Comparison of ENCODE assay signal across 11 mouse cellular contexts in the genomic region with DNA sequence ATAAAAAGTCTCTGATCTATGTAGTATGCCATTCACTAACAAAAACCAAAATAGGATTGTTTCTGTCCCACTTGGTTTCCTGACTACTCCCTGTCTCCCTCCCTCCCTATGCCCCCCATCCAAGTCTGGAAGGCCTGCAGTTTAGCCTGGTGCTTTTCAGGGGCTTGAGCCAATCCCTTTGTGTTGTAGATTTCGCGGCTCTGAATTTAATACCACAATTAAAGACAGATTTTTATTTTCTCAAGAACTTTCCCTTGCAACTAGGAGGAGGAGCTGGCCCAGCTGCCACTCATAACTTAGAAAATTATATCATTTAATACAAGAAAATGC.
DNase-seq lines count a peak whose midpoint lies in the region; ATAC-seq and TF ChIP-seq lines count a peak whose summit lies in the region.
"Had no signal": no experiment of that assay in that cellular context is flagged by ENCODE, and none has a peak within 500 bp of the region (broad histone marks: within the 10 kb centered on the region; RNA-seq: fewer than 3 reads in every experiment).

No protein-coding gene starts in this region.

- no peaks in the 10 kb centered on the region for H3K9me3 ChIP-seq in liver, postnatal 0 days (ENCODE audit: low read length)
- H3K9me3 ChIP-seq in liver, embryonic 12.5 days (replicated peaks) = no peaks in the 10 kb centered on the region
- no peaks in the 10 kb centered on the region for H3K9me3 ChIP-seq in forebrain, embryonic 12.5 days
- no peaks in the 10 kb centered on the region for H3K9me3 ChIP-seq in hindbrain, embryonic 16.5 days (ENCODE audit: control insufficient read depth, low read length)
- H3K9me3 ChIP-seq in midbrain, embryonic 15.5 days = no peaks in the 10 kb centered on the region

- no peaks in the 10 kb centered on the region for H3K36me3 ChIP-seq in liver, postnatal 0 days (replicated peaks; ENCODE audit: insufficient read depth, low read length)
- H3K36me3 ChIP-seq in liver, embryonic 12.5 days = no peaks in the 10 kb centered on the region
- no peaks in the 10 kb centered on the region for H3K36me3 ChIP-seq in forebrain, embryonic 12.5 days (replicated peaks)
- H3K36me3 ChIP-seq in hindbrain, embryonic 16.5 days (ENCODE audit: control insufficient read depth, insufficient read depth, low read length) = no peaks in the 10 kb centered on the region
- H3K36me3 ChIP-seq in midbrain, embryonic 15.5 days (replicated peaks) = no peaks in the 10 kb centered on the region

- H3K4me2 ChIP-seq in liver, postnatal 0 days (ENCODE audit: low read depth, low read length) = no peak overlapping the region
- no peak overlapping the region for H3K4me2 ChIP-seq in liver, embryonic 12.5 days
- H3K4me2 ChIP-seq in forebrain, embryonic 12.5 days = 0 out of 2 replicates have a peak overlapping the region, but pooled peaks have one; percentile 8
- no peak overlapping the region for H3K4me2 ChIP-seq in hindbrain, embryonic 16.5 days (ENCODE audit: low read length)
- H3K4me2 ChIP-seq in midbrain, embryonic 15.5 days = peak overlapping the region; percentile 50

- ATAC-seq in liver, postnatal 0 days = no peak
- no peak for ATAC-seq in liver, embryonic 12.5 days
- no peak for ATAC-seq in forebrain, embryonic 12.5 days (ENCODE audit: low FRiP score)
- ATAC-seq in hindbrain, embryonic 16.5 days = no peak
- ATAC-seq in midbrain, embryonic 15.5 days (replicated peaks) = no peak; the same call in 1 of the 2 replicates

- 79% methylated on average over 2 of the region's 2 CpGs for WGBS in liver, postnatal 0 days (ENCODE audit: insufficient replicate concordance)
- WGBS in liver, embryonic 12.5 days (ENCODE audit: insufficient replicate concordance) = 83% methylated on average over 2 of the region's 2 CpGs
- 12% methylated on average over 2 of the region's 2 CpGs for whole genome bisulfite sequencing in forebrain, embryonic 12.5 days
- WGBS in hindbrain, embryonic 16.5 days = 31% methylated on average over 2 of the region's 2 CpGs
- WGBS in midbrain, embryonic 15.5 days = 7% methylated on average over 2 of the region's 2 CpGs

- no peak overlapping the region for H3K9ac ChIP-seq in liver, postnatal 0 days (replicated peaks)
- H3K9ac ChIP-seq in liver, embryonic 12.5 days = no peak overlapping the region
- no peak overlapping the region for H3K9ac ChIP-seq in forebrain, embryonic 12.5 days
- no peak overlapping the region for H3K9ac ChIP-seq in hindbrain, embryonic 16.5 days (ENCODE audit: low read depth, low read length)
- no peak overlapping the region for H3K9ac ChIP-seq in midbrain, embryonic 15.5 days

- no peak for TF ChIP-seq EP300 in liver, postnatal 0 days (IDR thresholded peaks at IDR 0.05; ENCODE audit: low read depth)

- H3K4me3 ChIP-seq in liver, postnatal 0 days (ENCODE audit: low read depth, low read length) = no peak overlapping the region
- H3K4me3 ChIP-seq in liver, embryonic 12.5 days = no peak overlapping the region
- no peak overlapping the region for H3K4me3 ChIP-seq in forebrain, embryonic 12.5 days (replicated peaks)
- no peak overlapping the region for H3K4me3 ChIP-seq in hindbrain, embryonic 16.5 days (ENCODE audit: low read length)
- H3K4me3 ChIP-seq in midbrain, embryonic 15.5 days = no peak overlapping the region

- no peaks in the 10 kb centered on the region for H3K27me3 ChIP-seq in liver, postnatal 0 days (ENCODE audit: insufficient read depth, low read length)
- peaks cover 23% of the 10 kb centered on the region; the same call in 1 of the 2 replicates for H3K27me3 ChIP-seq in liver, embryonic 12.5 days (replicated peaks)
- peaks cover 19% of the 10 kb centered on the region; the same call in 1 of the 2 replicates for H3K27me3 ChIP-seq in forebrain, embryonic 12.5 days
- no peaks in the 10 kb centered on the region for H3K27me3 ChIP-seq in hindbrain, embryonic 16.5 days (replicated peaks; ENCODE audit: control insufficient read depth, insufficient read depth, low read length)
- peaks cover 2% of the 10 kb centered on the region; the same call in 1 of the 2 replicates for H3K27me3 ChIP-seq in midbrain, embryonic 15.5 days (replicated peaks)
- H3K27me3 ChIP-seq: CH12.LX had no signal

- peak overlapping the region; percentile 82; the same call in 1 of the 2 replicates for H3K27ac ChIP-seq in liver, postnatal 0 days (ENCODE audit: low read depth)
- no peak overlapping the region for H3K27ac ChIP-seq in liver, embryonic 12.5 days
- peak overlapping the region; percentile 76 for H3K27ac ChIP-seq in forebrain, embryonic 12.5 days
- H3K27ac ChIP-seq in hindbrain, embryonic 16.5 days (ENCODE audit: low read depth, low read length) = peak overlapping the region; percentile 42
- peak overlapping the region; percentile 69 for H3K27ac ChIP-seq in midbrain, embryonic 15.5 days

- H3K4me1 ChIP-seq in liver, postnatal 0 days (ENCODE audit: insufficient read depth) = peaks cover 39% of the 10 kb centered on the region
- peaks cover 23% of the 10 kb centered on the region for H3K4me1 ChIP-seq in liver, embryonic 12.5 days
- H3K4me1 ChIP-seq in forebrain, embryonic 12.5 days = peaks cover 91% of the 10 kb centered on the region
- H3K4me1 ChIP-seq in hindbrain, embryonic 16.5 days (ENCODE audit: control insufficient read depth, insufficient read depth, low read depth, low read length) = peaks cover 34% of the 10 kb centered on the region
- peaks cover 69% of the 10 kb centered on the region for H3K4me1 ChIP-seq in midbrain, embryonic 15.5 days

- TF ChIP-seq CTCF in liver, postnatal 0 days (IDR thresholded peaks at IDR 0.05; ENCODE audit: low read depth) = no peak

- no peak for DNase-seq in liver, postnatal 0 days
- no peak for DNase-seq in layer of hippocampus, postnatal 10 days (ENCODE audit: low spot score in 2 of 2)
- no peak for DNase-seq in left cerebral cortex, adult 18-20 months (ENCODE audit: low spot score in 2 of 2)
- DNase-seq: adrenal gland, postnatal 10 days; kidney, adult 11 months; left cerebral cortex, postnatal 4 days had no signal

Comparison
In these comparisons a context has a peak if more than half of its experiments do, and no peak if none do; other contexts are left out.
1. H3K4me2 ChIP-seq: peak in forebrain, embryonic 12.5 days (single experiment) and midbrain, embryonic 15.5 days (single experiment); none in liver, postnatal 0 days (single experiment), liver, embryonic 12.5 days (single experiment) and hindbrain, embryonic 16.5 days (single experiment).